Mouse (Mus musculus) liver, postnatal 0 days (tissue): ENCODE measurements around the gene Snn.

Source experiments
- CTCF ChIP-seq: sonication (generic); IDR thresholded peaks from 2 replicates; pipeline ENCODE4 v1.5.1; 2016; ENCODE audit warnings: antibody characterized with exemption, low read depth
- EP300 ChIP-seq: IDR thresholded peaks from 2 replicates; pipeline ENCODE4 v1.6.1; 2016; ENCODE audit warnings: antibody characterized with exemption, low read depth, mild to moderate bottlenecking

DNA sequence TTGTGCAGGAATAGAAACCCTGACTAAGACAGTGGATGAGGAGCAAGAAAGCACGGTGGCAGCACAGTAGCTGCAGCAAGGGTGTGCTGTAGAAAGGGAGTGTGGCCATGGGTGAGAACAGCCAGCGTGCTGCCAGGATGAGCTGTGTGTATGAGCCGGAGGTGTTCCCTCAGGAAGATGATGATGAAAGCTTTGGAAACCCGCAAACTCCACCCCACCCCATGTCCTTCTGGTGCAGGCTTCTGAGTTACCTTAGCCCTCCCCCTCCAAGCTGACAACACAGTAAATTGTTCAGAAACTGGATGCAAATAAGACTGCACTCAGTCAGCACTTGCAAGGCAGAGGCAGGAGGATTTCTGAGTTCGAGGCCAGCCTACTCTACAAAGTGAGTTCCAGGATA, 17.5 kb upstream of the Snn start:
- TF ChIP-seq CTCF (no peak), EP300 (no peak)
